Mouse (Mus musculus): ENCODE measurements around the gene Thada. TPM values are rescaled to one million over a fixed set of nuclear protein-coding genes. Genes with fewer than 3 reads are reported as not detected.
"Not testable (repeated sequence)": the region's sequence is repeated elsewhere in the genome, so short reads cannot be mapped to it uniquely, and the experiment has no call there.

The Thada gene
- polyA plus RNA-seq, 1 experiment from 2014 or later, result 12.5 TPM

GRCm38 (mm10) chr17:84322176-84322575 is 143.8 kb downstream of the Thada start:
- no peak overlapping the region for H3K27ac ChIP-seq
- no peaks in the 10 kb centered on the region for H3K27me3 ChIP-seq (ENCODE audit: low read depth, poor library complexity, severe bottlenecking)
- 84% methylated on average over 4 of the region's 4 CpGs for WGBS
- no peaks in the 10 kb centered on the region for H3K9me3 ChIP-seq (replicated peaks)
- H3K4me1 ChIP-seq, result peaks cover 22% of the 10 kb centered on the region
- DNase-seq (ENCODE audit: low spot score), result no peak
- no peak overlapping the region for H3K4me3 ChIP-seq
- H3K36me3 ChIP-seq, result no peaks in the 10 kb centered on the region

- Histone ChIP-seq H3K9me3 (replicated peaks) (no peaks in the 10 kb centered on the region), H3K4me3 (no peak overlapping the region), H3K36me3 (no peaks in the 10 kb centered on the region), H3K27me3 (ENCODE audit: low read depth, poor library complexity, severe bottlenecking) (no peaks in the 10 kb centered on the region), H3K27ac (no peak overlapping the region), H3K4me1 (peaks cover 23% of the 10 kb centered on the region)
- no peak for DNase-seq (ENCODE audit: low spot score)
- WGBS, result 90% methylated on average over 5 of the region's 5 CpGs
Measured at GRCm38 (mm10) chr17:84321351-84321750, 144.7 kb downstream of the Thada start.

GRCm38 (mm10) chr17:84320576-84320975 is 145.4 kb downstream of the Thada start:
- Histone ChIP-seq H3K27ac (no peak overlapping the region), H3K36me3 (no peaks in the 10 kb centered on the region), H3K4me3 (no peak overlapping the region), H3K27me3 (ENCODE audit: low read depth, poor library complexity, severe bottlenecking) (no peaks in the 10 kb centered on the region), H3K4me1 (peaks cover 23% of the 10 kb centered on the region), H3K9me3 (replicated peaks) (no peaks in the 10 kb centered on the region)
- WGBS, result 97% methylated on average over 1 of the region's 1 CpGs
- no peak for DNase-seq (ENCODE audit: low spot score)

- no peak overlapping the region for H3K27ac ChIP-seq
- DNase-seq (ENCODE audit: low spot score), result no peak
- H3K4me1 ChIP-seq, result peaks cover 14% of the 10 kb centered on the region
- 95% methylated on average over 7 of the region's 7 CpGs for WGBS
- H3K9me3 ChIP-seq (replicated peaks), result no peaks in the 10 kb centered on the region
- no peaks in the 10 kb centered on the region for H3K27me3 ChIP-seq (ENCODE audit: low read depth, poor library complexity, severe bottlenecking)
- H3K36me3 ChIP-seq, result peaks cover 5% of the 10 kb centered on the region
- H3K4me3 ChIP-seq, result no peak overlapping the region
Measured at GRCm38 (mm10) chr17:84314341-84314740, 151.7 kb downstream of the Thada start.

GRCm38 (mm10) chr17:84313494-84313893 is 152.5 kb downstream of the Thada start:
- Histone ChIP-seq H3K4me1 (peaks cover 9% of the 10 kb centered on the region), H3K9me3 (replicated peaks) (no peaks in the 10 kb centered on the region), H3K4me3 (no peak overlapping the region), H3K27ac (no peak overlapping the region), H3K36me3 (peaks cover 14% of the 10 kb centered on the region), H3K27me3 (ENCODE audit: low read depth, poor library complexity, severe bottlenecking) (no peaks in the 10 kb centered on the region)
- DNase-seq (ENCODE audit: low spot score), result no peak
- WGBS, result 86% methylated on average over 6 of the region's 6 CpGs

- Histone ChIP-seq H3K36me3 (peaks cover 34% of the 10 kb centered on the region), H3K4me1 (no peaks in the 10 kb centered on the region), H3K9me3 (replicated peaks) (no peaks in the 10 kb centered on the region), H3K27me3 (ENCODE audit: low read depth, poor library complexity, severe bottlenecking) (no peaks in the 10 kb centered on the region), H3K27ac (no peak overlapping the region), H3K4me3 (no peak overlapping the region)
- 85% methylated on average over 1 of the region's 1 CpGs for WGBS
- no peak for DNase-seq (ENCODE audit: low spot score)
Measured at GRCm38 (mm10) chr17:84306151-84306550, 159.9 kb downstream of the Thada start.

GRCm38 (mm10) chr17:84305074-84305473 is 160.9 kb downstream of the Thada start:
- H3K4me3 ChIP-seq, result no peak overlapping the region
- 96% methylated on average over 5 of the region's 5 CpGs for WGBS
- no peak for DNase-seq (ENCODE audit: low spot score)
- H3K27me3 ChIP-seq (ENCODE audit: low read depth, poor library complexity, severe bottlenecking), result no peaks in the 10 kb centered on the region
- no peaks in the 10 kb centered on the region for H3K4me1 ChIP-seq
- no peak overlapping the region for H3K27ac ChIP-seq
- H3K36me3 ChIP-seq, result peaks cover 34% of the 10 kb centered on the region
- H3K9me3 ChIP-seq (replicated peaks), result no peaks in the 10 kb centered on the region

GRCm38 (mm10) chr17:84304141-84304540 is 161.9 kb downstream of the Thada start:
- Histone ChIP-seq H3K4me1 (peaks cover 2% of the 10 kb centered on the region; the same call in 1 of the 2 replicates), H3K4me3 (no peak overlapping the region), H3K27me3 (ENCODE audit: low read depth, poor library complexity, severe bottlenecking) (no peaks in the 10 kb centered on the region), H3K9me3 (replicated peaks) (no peaks in the 10 kb centered on the region), H3K27ac (no peak overlapping the region), H3K36me3 (peaks cover 27% of the 10 kb centered on the region)
- no peak for DNase-seq (ENCODE audit: low spot score)
- 86% methylated on average over 5 of the region's 5 CpGs for WGBS

GRCm38 (mm10) chr17:84297976-84298375 is 168.0 kb downstream of the Thada start:
- H3K27ac ChIP-seq, result no peak overlapping the region
- H3K27me3 ChIP-seq (ENCODE audit: low read depth, poor library complexity, severe bottlenecking), result no peaks in the 10 kb centered on the region
- H3K36me3 ChIP-seq, result peaks cover 6% of the 10 kb centered on the region; the same call in 1 of the 2 replicates
- no peaks in the 10 kb centered on the region for H3K9me3 ChIP-seq (replicated peaks)
- no peak for DNase-seq (ENCODE audit: low spot score)
- peaks cover 3% of the 10 kb centered on the region; the same call in 1 of the 2 replicates for H3K4me1 ChIP-seq
- WGBS, result 96% methylated on average over 6 of the region's 6 CpGs
- no peak overlapping the region for H3K4me3 ChIP-seq

GRCm38 (mm10) chr17:84293221-84293620 is 172.8 kb downstream of the Thada start:
- Histone ChIP-seq H3K27me3 (ENCODE audit: low read depth, poor library complexity, severe bottlenecking) (no peaks in the 10 kb centered on the region), H3K27ac (no peak overlapping the region), H3K4me3 (no peak overlapping the region), H3K36me3 (peaks cover 18% of the 10 kb centered on the region), H3K4me1 (no peaks in the 10 kb centered on the region), H3K9me3 (replicated peaks) (no peaks in the 10 kb centered on the region)
- 91% methylated on average over 4 of the region's 4 CpGs for WGBS
- DNase-seq (ENCODE audit: low spot score), result no peak

- H3K4me1 ChIP-seq; H3K27ac ChIP-seq; DNase-seq (ENCODE audit: low spot score); H3K9me3 ChIP-seq (replicated peaks); H3K4me3 ChIP-seq; H3K27me3 ChIP-seq (ENCODE audit: low read depth, poor library complexity, severe bottlenecking): not testable (repeated sequence)
- WGBS, result 94% methylated on average over 6 of the region's 6 CpGs
- H3K36me3 ChIP-seq, result peaks cover 18% of the 10 kb centered on the region
Measured at GRCm38 (mm10) chr17:84291228-84291627, 174.8 kb downstream of the Thada start.

GRCm38 (mm10) chr17:84287675-84288420 is 178.2 kb downstream of the Thada start:
- H3K27me3 ChIP-seq (ENCODE audit: low read depth, poor library complexity, severe bottlenecking), result no peaks in the 10 kb centered on the region
- H3K36me3 ChIP-seq, result peaks cover 23% of the 10 kb centered on the region
- no peak overlapping the region for H3K27ac ChIP-seq
- DNase-seq (ENCODE audit: low spot score), result no peak
- no peaks in the 10 kb centered on the region for H3K9me3 ChIP-seq (replicated peaks)
- WGBS, result 96% methylated on average over 8 of the region's 8 CpGs
- 0 out of 2 replicates have a peak, but pooled peaks cover 4% of the 10 kb centered on the region for H3K4me1 ChIP-seq
- H3K4me3 ChIP-seq, result no peak overlapping the region

- H3K9me3 ChIP-seq (replicated peaks), result no peaks in the 10 kb centered on the region
- H3K27me3 ChIP-seq (ENCODE audit: low read depth, poor library complexity, severe bottlenecking), result no peaks in the 10 kb centered on the region
- WGBS, result 98% methylated on average over 5 of the region's 5 CpGs
- peaks cover 23% of the 10 kb centered on the region for H3K36me3 ChIP-seq
- DNase-seq (ENCODE audit: low spot score), result no peak
- 0 out of 2 replicates have a peak, but pooled peaks cover 4% of the 10 kb centered on the region for H3K4me1 ChIP-seq
- no peak overlapping the region for H3K4me3 ChIP-seq
- H3K27ac ChIP-seq, result no peak overlapping the region
Measured at GRCm38 (mm10) chr17:84286536-84286935, 179.5 kb downstream of the Thada start.
